Mouse (Mus musculus): ENCODE results near the gene Parvb.
A peak's percentile ranks its signal among the peaks of the same experiment; 100 is the strongest.

The Parvb gene

DNA sequence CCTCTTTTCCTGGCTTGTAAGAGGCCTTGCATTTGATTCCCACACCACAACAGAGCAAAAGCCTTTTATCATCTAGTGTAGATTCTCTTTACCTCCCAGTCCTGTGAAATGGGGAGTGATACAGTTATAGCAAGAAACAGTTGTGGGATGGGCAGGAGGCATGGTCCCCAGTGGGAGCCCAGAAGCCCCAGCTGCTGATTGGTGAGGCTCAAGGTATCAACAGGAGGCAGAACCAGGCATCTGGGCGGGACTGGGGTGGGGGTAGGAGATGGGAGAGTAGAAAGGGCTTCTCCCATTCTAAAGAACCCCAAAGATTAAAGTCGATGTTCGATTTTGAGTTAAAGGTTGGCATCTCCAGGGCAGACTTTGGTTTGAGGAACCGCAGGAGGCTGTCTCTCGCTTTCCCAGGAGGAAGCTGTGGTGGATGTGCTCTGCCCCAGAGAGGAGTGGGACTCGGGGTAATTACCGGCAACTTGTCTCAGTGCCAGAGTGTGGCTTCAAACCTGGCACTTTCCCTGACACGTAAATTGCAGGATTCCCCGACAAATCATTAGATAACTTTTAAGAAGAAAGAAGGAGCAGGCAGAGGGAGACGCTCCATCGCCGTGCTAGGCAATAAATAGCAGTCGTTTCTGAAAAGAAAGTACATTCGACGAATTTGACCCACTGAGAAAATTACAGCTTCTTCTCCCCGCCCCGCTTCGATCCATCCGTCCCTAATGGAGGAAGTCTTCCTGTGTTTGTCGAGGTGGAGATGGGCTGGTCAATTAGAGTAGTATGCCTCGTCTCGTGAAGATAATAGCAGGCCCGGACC lies 13.7 kb upstream of the Parvb start:
- no peak for DNase-seq (ENCODE audit: low spot score in 2 of 2)

DNA sequence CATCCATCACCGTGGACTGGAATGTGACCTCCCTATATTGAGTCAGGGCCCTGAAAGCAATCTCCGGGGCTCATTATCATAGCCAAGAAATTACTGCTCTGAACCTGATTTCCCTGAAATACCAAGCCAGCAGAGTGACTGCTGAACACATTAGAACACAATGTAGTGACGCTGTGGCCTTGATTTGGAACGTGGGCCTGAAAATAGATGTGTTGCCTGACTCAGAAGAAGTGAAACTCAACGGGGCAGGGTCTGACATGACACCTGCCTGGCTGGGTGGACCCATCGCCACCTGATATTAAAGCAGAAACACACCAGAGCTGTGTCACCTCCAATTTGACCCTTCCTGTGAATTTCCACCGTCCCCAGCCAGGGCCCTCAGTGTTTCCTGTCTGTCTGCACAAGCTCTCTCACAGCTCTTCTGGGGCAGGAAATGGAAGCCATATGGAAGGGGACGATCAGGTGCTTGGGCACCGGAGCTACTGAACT lies 13.0 kb upstream of the Parvb start:
- DNase-seq (ENCODE audit: low spot score in 2 of 2), result peak; percentile 67 to 74

DNA sequence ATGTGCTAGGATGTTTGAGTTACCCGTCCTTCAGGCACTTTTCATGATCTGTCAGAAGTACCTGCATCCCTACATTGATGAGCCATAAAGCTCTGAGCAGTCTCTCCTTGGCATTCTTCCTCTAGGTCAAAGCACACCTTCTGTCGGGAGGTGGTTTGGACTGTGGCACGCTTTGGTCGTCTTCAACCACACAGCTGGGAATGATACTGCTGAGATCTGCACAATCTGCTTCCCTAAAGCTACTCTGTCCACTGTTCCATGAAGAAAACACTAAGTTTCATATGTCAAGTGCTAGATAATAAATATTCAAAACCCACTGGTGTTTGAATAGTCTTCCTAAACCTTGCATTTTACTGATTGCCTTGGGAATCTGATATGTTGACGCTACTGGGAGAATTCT lies 10.3 kb upstream of the Parvb start:
- DNase-seq (ENCODE audit: low spot score in 2 of 2), result no peak

- DNase-seq (ENCODE audit: low spot score in 2 of 2), result no peak
Observed at GRCm38 (mm10) chr15:84223423-84223822, 8.4 kb upstream of the Parvb start.

DNA sequence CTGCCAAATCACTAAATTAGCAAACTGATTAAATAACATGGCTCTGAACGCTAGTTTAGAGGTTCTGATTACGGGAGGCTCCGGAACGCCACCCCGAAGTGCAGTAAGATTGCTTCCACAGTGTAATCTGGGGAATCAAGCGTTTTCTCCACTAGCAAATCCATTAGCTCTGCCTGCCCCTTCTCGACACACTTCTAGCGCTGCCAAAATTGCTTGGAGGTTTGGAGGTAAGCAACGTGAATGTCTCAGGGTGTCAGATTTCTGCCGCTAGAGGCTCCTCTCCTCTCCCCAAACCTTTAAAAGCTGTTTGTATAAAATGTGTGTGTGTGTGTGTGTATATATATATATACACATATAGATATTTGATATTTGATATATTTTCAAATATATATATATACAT lies 7.1 kb upstream of the Parvb start:
- no peak for DNase-seq (ENCODE audit: low spot score in 2 of 2)

DNA sequence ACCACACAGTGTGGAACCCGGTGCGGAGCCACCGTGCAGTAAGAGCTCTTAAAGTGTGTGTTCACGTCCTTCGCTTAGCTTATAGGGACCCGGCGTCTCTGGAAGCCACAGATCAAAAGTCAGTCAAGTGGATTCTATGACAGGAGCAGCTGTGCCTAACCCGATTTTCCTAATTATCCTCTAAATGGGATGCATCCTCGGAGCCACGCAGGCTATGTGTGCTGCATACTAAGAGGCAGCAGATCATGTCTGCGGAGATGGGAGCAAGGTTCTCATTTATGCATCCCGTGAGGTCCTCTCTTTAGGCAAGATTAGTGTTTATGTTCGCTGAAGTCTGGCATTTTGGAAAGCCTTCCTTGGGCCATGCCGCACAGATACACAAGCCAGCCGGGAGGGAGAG lies 4.9 kb upstream of the Parvb start:
- no peak for DNase-seq (ENCODE audit: low spot score in 2 of 2)

- DNase-seq (ENCODE audit: low spot score in 2 of 2), result peak in 1 of 2 experiments; percentile 51
Observed at GRCm38 (mm10) chr15:84230661-84231060, 1.2 kb upstream of the Parvb start.

GRCm38 (mm10) chr15:84231113-84231712 lies 630 bp upstream of the Parvb start:
- DNase-seq (ENCODE audit: low spot score in 2 of 2), result peak; percentile 56 to 66

DNA sequence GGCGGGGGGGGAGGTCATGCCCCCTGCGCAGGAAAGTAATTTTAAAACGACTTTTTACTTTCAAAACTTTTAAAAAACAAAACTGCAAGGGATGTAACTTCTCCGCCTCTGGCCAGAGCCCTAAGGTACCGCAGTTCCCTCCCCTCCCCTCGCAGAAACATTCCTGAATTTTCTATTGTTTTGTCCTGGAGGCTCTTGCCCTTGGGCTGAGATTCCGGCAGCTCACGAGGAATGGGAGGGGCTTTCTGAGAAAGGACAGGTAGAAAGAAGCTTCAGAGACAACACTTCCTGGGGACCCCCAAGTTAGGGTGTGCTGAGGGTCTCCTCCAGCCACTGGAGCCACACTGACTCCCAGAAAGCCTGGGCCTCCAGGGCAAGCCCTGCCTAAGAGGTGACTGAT lies 766 bp downstream of the Parvb start:
- no peak for DNase-seq (ENCODE audit: low spot score in 2 of 2)

GRCm38 (mm10) chr15:84234794-84235581 lies 3.1 kb downstream of the Parvb start:
- DNase-seq (ENCODE audit: low spot score in 2 of 2), result no peak

DNA sequence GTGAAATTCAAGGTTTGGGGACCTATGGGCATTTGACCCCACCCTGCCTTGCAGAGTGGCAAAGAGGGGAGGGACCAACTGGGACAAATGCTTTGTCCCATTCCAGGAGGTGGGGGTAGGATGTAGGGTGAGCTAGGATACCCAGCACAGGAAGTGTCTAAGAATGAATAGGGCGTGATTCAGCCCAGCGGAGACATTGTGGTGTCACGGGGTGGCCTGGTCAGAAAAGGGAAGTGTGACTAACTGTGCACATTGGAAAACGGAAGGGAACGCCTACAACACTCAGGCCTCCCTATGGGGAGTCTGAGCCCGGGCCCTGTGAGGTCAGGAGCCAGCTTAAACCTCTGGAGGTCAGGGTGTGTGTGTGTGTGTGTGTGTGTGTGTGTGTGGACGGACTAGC lies 3.8 kb downstream of the Parvb start:
- peak; percentile 68 to 72 for DNase-seq (ENCODE audit: low spot score in 2 of 2)

DNA sequence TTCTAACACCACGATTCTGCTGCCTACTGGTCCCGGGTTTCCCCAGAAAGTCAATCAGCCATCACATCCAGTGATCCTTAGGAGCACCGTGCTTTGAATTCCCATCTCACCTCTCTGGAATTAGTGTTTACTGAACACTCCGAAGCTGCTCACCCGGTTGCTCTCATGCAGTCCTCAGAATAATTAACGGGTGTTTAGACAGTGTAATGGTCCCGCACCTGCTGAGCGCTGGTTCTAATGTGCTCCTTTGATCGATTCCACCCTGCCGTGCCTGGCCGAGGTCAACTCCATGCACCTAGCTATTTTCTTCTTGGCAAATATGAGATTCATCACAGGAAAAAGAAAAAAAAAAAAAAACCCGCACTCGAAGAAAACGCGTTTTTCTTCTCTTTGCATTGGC lies 6.7 kb downstream of the Parvb start:
- no peak for DNase-seq (ENCODE audit: low spot score in 2 of 2)

DNA sequence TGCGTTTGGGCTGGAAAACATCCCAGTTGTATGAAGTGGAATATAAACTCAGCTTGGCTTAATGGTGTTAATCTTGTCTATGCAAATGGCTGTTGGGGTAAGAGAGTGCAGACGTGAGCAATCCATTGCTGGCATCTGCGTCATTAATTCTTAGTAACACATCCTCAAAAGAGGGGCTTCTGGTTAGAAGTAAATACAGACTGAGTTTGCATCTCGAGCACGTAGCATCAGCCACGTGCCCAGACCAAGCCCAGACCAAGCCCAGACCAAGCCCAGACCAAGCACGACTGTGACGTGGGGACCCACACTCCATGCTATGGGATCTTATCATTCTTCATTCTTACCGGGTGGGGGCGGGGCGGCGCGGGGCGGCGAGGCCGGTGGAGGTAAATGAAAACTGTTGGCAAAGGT lies 7.2 kb downstream of the Parvb start:
- DNase-seq (ENCODE audit: low spot score in 2 of 2), result no peak

DNA sequence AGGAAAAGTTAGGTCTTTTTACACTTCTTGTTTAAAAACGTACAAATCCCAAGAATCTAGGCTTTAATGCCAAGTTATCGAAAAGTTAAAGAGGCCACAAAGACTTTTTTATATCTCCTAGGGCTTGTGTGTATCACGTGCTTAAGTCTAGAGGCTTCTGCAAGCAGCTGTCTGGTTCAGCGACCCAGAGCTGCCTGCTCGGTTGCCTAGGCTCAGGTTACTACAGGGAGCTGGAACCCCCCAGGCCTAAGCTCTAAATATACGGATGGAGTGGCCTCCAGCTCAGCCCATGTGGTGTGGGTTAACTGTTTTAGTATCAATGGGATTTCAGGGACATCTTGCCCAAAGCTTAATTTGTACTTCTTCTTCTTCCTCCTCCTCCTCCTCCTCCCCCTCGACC lies 9.7 kb downstream of the Parvb start:
- DNase-seq (ENCODE audit: low spot score in 2 of 2), result no peak

GRCm38 (mm10) chr15:84245104-84245503 lies 13.3 kb downstream of the Parvb start:
- no peak for DNase-seq (ENCODE audit: low spot score in 2 of 2)

DNA sequence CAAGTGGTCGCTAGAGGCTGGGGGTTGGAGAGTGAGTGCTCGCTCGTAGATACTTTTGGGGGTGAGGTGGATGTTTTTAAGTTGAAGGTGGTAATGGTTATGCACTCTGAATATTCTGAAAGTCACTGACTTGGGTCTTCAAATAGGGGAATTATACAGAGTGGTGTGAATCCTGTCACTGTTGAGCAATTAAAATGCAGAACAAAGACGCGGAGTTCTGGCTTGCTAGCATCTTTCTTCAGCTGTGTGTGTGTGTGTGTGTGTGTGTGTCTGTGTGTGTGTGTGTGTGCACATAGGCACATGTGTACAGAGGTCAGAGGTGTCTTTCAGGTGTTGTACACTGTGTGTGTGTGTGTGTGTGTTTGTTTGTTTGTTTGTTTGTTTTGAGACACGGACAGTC lies 14.4 kb downstream of the Parvb start:
- DNase-seq (ENCODE audit: low spot score in 2 of 2), result no peak

DNA sequence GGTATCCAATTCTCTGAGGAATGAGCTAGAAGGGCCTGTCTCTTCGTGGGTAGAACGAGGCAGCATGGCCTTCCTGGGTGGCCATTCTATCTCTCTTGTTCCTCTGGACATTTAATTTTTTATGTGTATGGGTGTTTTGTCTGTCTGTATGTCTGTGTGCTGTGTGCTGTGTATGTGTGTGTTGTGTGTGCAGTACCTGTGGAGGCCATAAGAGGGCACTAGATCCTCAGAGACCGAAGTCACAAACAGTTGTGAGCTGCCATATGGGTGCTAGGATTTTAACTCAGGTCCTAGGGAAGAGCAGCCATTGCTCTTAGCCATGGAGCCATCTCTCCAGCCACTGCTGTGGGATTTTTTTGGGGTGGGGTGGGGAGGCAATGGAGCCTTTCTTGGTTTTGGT lies 15.5 kb downstream of the Parvb start:
- no peak for DNase-seq (ENCODE audit: low spot score in 2 of 2)

DNA sequence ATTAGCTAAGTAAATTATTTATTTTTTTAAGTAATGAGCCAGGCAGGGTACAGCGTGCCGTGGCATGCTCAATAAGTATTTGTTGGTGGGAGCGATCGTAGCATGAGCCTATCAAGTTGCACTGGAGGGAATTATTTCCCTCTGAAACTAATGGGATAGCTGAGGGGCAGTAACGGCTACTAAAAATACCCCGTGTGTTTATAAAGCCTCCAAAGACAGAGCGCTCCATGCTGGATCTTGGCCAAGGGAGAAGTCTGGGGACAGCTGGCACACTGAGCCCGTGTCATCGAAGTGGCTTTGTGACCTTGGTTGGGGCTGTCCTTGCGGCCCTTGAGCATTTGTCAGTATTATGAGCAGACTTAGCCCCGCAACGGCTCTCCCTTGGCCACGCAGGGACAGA lies 19.4 kb downstream of the Parvb start:
- DNase-seq (ENCODE audit: low spot score in 2 of 2), result no peak

DNA sequence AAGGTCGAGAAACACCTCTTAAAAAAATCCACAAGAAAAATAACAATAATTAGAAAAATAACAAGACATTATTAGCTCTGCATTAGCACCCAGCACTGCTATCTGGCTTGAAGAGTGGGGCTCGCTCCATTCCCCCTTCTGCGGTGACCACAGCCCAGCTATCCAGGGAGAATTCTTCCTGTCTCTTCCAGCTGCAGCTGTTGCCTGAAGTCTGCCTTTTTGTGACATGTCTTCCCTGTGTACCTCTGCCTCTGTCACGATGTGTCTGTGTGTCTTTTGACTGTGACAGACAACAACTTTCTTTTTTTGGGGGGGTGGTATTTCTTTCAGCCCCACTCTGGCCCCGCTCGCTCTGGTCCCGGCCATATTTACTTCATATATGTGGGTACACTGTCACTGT lies 20.8 kb downstream of the Parvb start:
- DNase-seq (ENCODE audit: low spot score in 2 of 2), result no peak

GRCm38 (mm10) chr15:84253757-84254156 lies 21.9 kb downstream of the Parvb start:
- DNase-seq (ENCODE audit: low spot score in 2 of 2), result no peak

DNA sequence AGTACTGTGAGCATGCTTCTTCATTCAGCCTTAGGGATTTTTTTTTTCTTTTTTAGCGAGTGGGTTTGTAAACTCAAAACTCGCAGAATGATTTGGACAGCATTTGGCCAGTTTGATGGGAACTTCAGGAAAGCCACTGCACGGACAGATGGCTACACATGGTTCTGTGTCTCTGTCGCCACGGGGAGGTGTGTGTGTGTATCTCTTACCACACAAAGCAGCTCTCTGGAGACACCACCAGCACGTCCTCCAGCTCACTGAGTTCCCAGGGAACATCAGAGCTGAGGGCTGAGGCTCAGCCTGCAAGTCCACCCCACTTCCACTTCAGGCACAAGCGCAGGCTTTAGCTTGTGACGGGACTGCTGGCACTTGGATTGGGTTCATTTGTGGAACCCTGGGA lies 22.5 kb downstream of the Parvb start:
- DNase-seq (ENCODE audit: low spot score in 2 of 2), result no peak

DNA sequence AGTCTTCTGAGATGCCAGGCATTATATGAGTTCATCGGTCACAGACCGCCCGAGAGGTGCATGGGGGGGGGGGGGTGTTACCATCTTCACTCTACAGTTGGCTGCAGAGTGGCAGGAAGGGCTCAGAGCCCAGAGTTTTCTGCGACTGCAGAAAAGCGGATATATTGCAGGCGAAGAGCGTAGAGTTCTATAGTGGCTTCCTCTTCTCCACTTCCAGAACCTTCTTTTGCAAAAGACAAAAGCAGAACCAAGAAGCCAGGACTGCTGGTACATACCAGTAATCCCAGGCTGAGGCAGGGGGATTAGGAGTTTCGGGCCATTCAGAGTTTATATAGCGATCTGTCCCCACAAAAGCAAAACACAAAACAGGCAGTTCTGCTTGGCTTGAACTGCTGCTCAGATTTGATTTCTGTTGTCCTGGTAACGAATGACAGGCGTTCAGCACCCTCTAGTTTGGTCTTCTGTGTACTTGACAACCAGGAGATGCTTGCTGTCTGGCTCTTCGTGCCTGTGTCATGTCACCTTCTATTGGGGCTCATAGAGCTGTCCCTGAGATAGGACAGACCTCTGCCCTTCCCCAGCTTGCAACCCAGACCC lies 24.5 kb downstream of the Parvb start:
- DNase-seq (ENCODE audit: low spot score in 2 of 2), result no peak
